Mouse (Mus musculus): ENCODE results near the gene Ebf3. TPM values are rescaled to one million over a fixed set of nuclear protein-coding genes. Genes with fewer than 3 reads are reported as not detected.

The Ebf3 gene
- polyA plus RNA-seq, 1 experiment = 1.9 TPM

DNA sequence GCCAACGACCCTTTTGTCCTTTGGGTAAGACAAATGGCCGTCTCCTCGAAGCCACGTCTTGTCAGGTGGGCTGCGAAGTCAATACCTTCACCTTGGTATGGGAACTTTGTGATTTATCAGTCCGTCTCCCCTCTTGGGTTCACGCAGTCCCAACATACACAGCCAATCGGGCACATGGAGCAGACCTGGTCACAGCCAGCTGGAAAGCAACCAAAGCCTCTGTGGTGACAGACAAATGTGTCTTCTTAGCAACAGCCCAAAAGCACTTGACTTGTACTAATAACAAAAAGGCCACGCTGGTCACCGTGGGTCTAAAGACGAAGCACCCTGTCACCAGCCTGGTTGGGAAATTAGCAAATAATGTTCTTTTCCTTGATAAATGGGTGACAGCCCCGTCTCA lies 95.5 kb downstream of the Ebf3 start:
- TF ChIP-seq MYOD1 (IDR thresholded peaks at IDR 0.05; ENCODE audit: control insufficient read depth in 1 of 3, insufficient read length in 2 of 3, low read depth in 2 of 3) = no peak
- no peak for TF ChIP-seq USF1 (IDR thresholded peaks at IDR 0.05; ENCODE audit: low read depth)
- TF ChIP-seq SRF (IDR thresholded peaks at IDR 0.05; ENCODE audit: control insufficient read depth, insufficient read length, low read depth) = no peak
- no peak for TF ChIP-seq CEBPB (IDR thresholded peaks at IDR 0.05; ENCODE audit: insufficient read depth, poor library complexity, severe bottlenecking)
- no peak for TF ChIP-seq MAX (IDR thresholded peaks at IDR 0.05; ENCODE audit: low read depth)
- TF ChIP-seq TCF12 (IDR thresholded peaks at IDR 0.05; ENCODE audit: insufficient read depth, poor library complexity, severe bottlenecking) = no peak
- no peak for TF ChIP-seq POLR2AphosphoS2 (IDR thresholded peaks at IDR 0.05; ENCODE audit: insufficient read length, low read depth)
- TF ChIP-seq MYOG (IDR thresholded peaks at IDR 0.05; ENCODE audit: control insufficient read depth in 1 of 3, insufficient read depth in 1 of 3, insufficient read length in 2 of 3, low read depth in 2 of 3) = no peak
- TF ChIP-seq REST (IDR thresholded peaks at IDR 0.05; ENCODE audit: insufficient read depth, insufficient read length) = no peak
- no peak for TF ChIP-seq TCF3 (IDR thresholded peaks at IDR 0.05; ENCODE audit: insufficient read length, low read depth)
- no peak for TF ChIP-seq E2F4 (IDR thresholded peaks at IDR 0.05; ENCODE audit: insufficient read depth)
- TF ChIP-seq POLR2A (IDR thresholded peaks at IDR 0.05; ENCODE audit: insufficient read length, low read depth) = no peak
- no peaks in the 10 kb centered on the region for H3K79me2 ChIP-seq (ENCODE audit: control insufficient read depth, insufficient read depth)
- H3K4me2 ChIP-seq (ENCODE audit: low read depth) = no peak overlapping the region
- no peak overlapping the region for H3K4me3 ChIP-seq
- no peaks in the 10 kb centered on the region for H3K36me3 ChIP-seq (ENCODE audit: control insufficient read depth, insufficient read depth)
- H3K27me3 ChIP-seq (ENCODE audit: control insufficient read depth, insufficient read depth, insufficient read length) = no peaks in the 10 kb centered on the region
- H3ac ChIP-seq (ENCODE audit: control insufficient read depth, insufficient read length) = no peak overlapping the region

DNA sequence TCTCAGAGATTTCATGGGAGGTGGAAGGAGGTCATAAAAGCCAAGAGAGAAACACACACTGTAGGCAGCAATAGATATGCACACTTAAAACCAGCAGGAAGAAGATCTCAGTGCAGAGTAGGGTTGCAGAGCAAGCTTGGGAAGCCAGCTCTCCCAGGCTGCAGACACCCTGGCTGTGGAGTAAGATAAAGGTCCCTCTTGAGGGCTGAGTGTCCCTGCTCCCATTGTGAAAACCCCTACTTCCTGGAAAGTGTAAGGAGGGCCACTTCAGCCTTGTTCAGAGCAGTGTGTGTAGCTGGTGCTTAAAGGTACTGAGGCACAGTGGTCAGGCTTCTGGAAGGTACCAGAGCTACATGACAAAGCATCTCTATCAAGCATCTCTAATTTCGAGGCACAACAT lies 100.8 kb downstream of the Ebf3 start:
- H3ac ChIP-seq (ENCODE audit: control insufficient read depth, insufficient read length) = no peak overlapping the region
- no peak overlapping the region for H3K4me2 ChIP-seq (ENCODE audit: low read depth)
- no peaks in the 10 kb centered on the region for H3K36me3 ChIP-seq (ENCODE audit: control insufficient read depth, insufficient read depth)
- no peaks in the 10 kb centered on the region for H3K27me3 ChIP-seq (ENCODE audit: control insufficient read depth, insufficient read depth, insufficient read length)
- no peak overlapping the region for H3K4me3 ChIP-seq
- no peaks in the 10 kb centered on the region for H3K79me2 ChIP-seq (ENCODE audit: control insufficient read depth, insufficient read depth)
- TF ChIP-seq SRF (IDR thresholded peaks at IDR 0.05; ENCODE audit: control insufficient read depth, insufficient read length, low read depth) (no peak), CEBPB (IDR thresholded peaks at IDR 0.05; ENCODE audit: insufficient read depth, poor library complexity, severe bottlenecking) (no peak), REST (IDR thresholded peaks at IDR 0.05; ENCODE audit: insufficient read depth, insufficient read length) (no peak), TCF3 (IDR thresholded peaks at IDR 0.05; ENCODE audit: insufficient read length, low read depth) (no peak), TCF12 (IDR thresholded peaks at IDR 0.05; ENCODE audit: insufficient read depth, poor library complexity, severe bottlenecking) (no peak), USF1 (IDR thresholded peaks at IDR 0.05; ENCODE audit: low read depth) (no peak), POLR2A (IDR thresholded peaks at IDR 0.05; ENCODE audit: insufficient read length, low read depth) (no peak), MYOD1 (IDR thresholded peaks at IDR 0.05; ENCODE audit: control insufficient read depth in 1 of 3, insufficient read length in 2 of 3, low read depth in 2 of 3) (no peak)

DNA sequence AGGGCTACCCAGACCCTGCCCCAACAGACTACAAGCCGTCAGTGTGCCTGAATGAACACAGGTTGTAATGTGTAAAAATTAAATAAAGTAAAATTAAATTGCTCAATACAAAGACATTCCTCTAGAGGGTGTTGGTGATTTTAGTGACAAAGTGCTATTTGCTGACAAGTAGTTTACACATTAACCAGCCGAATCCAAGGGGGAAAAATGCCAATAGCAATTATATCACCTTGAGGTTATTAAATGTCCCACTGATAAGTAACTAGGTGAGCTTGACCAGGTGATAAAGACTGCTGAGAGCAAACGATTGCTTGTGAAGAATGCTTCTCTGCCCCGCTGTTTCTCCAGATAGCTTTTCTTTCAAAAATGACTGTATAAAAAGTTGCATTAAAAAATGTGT lies 102.9 kb downstream of the Ebf3 start:
- no peaks in the 10 kb centered on the region for H3K27me3 ChIP-seq (ENCODE audit: control insufficient read depth, insufficient read depth, insufficient read length)
- no peak overlapping the region for H3K4me3 ChIP-seq
- no peak overlapping the region for H3K4me2 ChIP-seq (ENCODE audit: low read depth)
- H3K79me2 ChIP-seq (ENCODE audit: control insufficient read depth, insufficient read depth) = no peaks in the 10 kb centered on the region
- no peaks in the 10 kb centered on the region for H3K36me3 ChIP-seq (ENCODE audit: control insufficient read depth, insufficient read depth)
- H3ac ChIP-seq (ENCODE audit: control insufficient read depth, insufficient read length) = no peak overlapping the region
- TF ChIP-seq REST (IDR thresholded peaks at IDR 0.05; ENCODE audit: insufficient read depth, insufficient read length) (no peak), TCF12 (IDR thresholded peaks at IDR 0.05; ENCODE audit: insufficient read depth, poor library complexity, severe bottlenecking) (no peak), MYOG (IDR thresholded peaks at IDR 0.05; ENCODE audit: control insufficient read depth in 1 of 3, insufficient read depth in 1 of 3, insufficient read length in 2 of 3, low read depth in 2 of 3) (no peak), MYOD1 (IDR thresholded peaks at IDR 0.05; ENCODE audit: control insufficient read depth in 1 of 3, insufficient read length in 2 of 3, low read depth in 2 of 3) (no peak), USF1 (IDR thresholded peaks at IDR 0.05; ENCODE audit: low read depth) (no peak), MAX (IDR thresholded peaks at IDR 0.05; ENCODE audit: low read depth) (no peak), POLR2A (IDR thresholded peaks at IDR 0.05; ENCODE audit: insufficient read length, low read depth) (no peak), E2F4 (IDR thresholded peaks at IDR 0.05; ENCODE audit: insufficient read depth) (no peak), POLR2AphosphoS2 (IDR thresholded peaks at IDR 0.05; ENCODE audit: insufficient read length, low read depth) (no peak), TCF3 (IDR thresholded peaks at IDR 0.05; ENCODE audit: insufficient read length, low read depth) (no peak), SRF (IDR thresholded peaks at IDR 0.05; ENCODE audit: control insufficient read depth, insufficient read length, low read depth) (no peak), CEBPB (IDR thresholded peaks at IDR 0.05; ENCODE audit: insufficient read depth, poor library complexity, severe bottlenecking) (no peak)

DNA sequence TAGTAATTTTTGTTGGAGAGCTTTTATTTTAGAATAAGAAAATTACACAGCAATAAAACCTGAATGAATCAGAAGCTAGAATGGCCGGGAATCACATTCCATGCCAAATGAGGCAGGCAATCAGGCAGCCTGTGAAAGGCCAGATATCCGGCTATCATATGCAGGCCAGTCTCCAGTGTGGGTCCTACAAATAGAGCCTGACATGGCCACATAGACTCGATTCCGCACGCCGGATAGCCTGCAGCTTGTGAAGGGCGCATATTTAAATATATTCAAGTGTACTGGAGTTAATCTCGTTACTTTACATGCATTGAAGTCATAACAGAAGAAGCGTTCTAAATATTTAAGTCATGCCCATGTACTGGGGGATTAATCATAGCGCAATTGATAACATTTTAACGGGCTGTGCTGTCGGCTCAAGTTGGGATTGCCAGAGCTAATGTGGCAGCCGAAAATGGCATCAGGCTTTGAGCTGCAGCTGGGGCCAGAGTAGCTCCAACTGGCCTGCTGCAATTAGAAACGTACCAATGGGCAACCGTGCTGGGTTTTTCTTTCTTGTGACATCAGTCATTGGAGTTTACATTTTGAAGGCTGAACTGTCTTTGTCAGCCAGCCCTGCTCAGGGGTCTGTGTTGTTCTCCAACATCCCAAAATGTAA lies 104.4 kb downstream of the Ebf3 start:
- no peak overlapping the region for H3K4me3 ChIP-seq
- no peaks in the 10 kb centered on the region for H3K27me3 ChIP-seq (ENCODE audit: control insufficient read depth, insufficient read depth, insufficient read length)
- H3ac ChIP-seq (ENCODE audit: control insufficient read depth, insufficient read length) = no peak overlapping the region
- H3K36me3 ChIP-seq (ENCODE audit: control insufficient read depth, insufficient read depth) = no peaks in the 10 kb centered on the region
- H3K4me2 ChIP-seq (ENCODE audit: low read depth) = no peak overlapping the region
- no peaks in the 10 kb centered on the region for H3K79me2 ChIP-seq (ENCODE audit: control insufficient read depth, insufficient read depth)
- no peak for TF ChIP-seq MAX (IDR thresholded peaks at IDR 0.05; ENCODE audit: low read depth)
- TF ChIP-seq TCF3 (IDR thresholded peaks at IDR 0.05; ENCODE audit: insufficient read length, low read depth) = no peak
- TF ChIP-seq USF1 (IDR thresholded peaks at IDR 0.05; ENCODE audit: low read depth) = no peak
- no peak for TF ChIP-seq POLR2A (IDR thresholded peaks at IDR 0.05; ENCODE audit: insufficient read length, low read depth)
- no peak for TF ChIP-seq E2F4 (IDR thresholded peaks at IDR 0.05; ENCODE audit: insufficient read depth)
- no peak for TF ChIP-seq POLR2AphosphoS2 (IDR thresholded peaks at IDR 0.05; ENCODE audit: insufficient read length, low read depth)
- no peak for TF ChIP-seq MYOD1 (IDR thresholded peaks at IDR 0.05; ENCODE audit: control insufficient read depth in 1 of 3, insufficient read length in 2 of 3, low read depth in 2 of 3)
- no peak for TF ChIP-seq REST (IDR thresholded peaks at IDR 0.05; ENCODE audit: insufficient read depth, insufficient read length)
- no peak for TF ChIP-seq SRF (IDR thresholded peaks at IDR 0.05; ENCODE audit: control insufficient read depth, insufficient read length, low read depth)
- TF ChIP-seq CEBPB (IDR thresholded peaks at IDR 0.05; ENCODE audit: insufficient read depth, poor library complexity, severe bottlenecking) = no peak
- TF ChIP-seq MYOG (IDR thresholded peaks at IDR 0.05; ENCODE audit: control insufficient read depth in 1 of 3, insufficient read depth in 1 of 3, insufficient read length in 2 of 3, low read depth in 2 of 3) = no peak
- TF ChIP-seq TCF12 (IDR thresholded peaks at IDR 0.05; ENCODE audit: insufficient read depth, poor library complexity, severe bottlenecking) = no peak

Measured in myocyte (in vitro differentiated cells).